ENCODE assay signal across 21 mouse cellular contexts in the genomic region with DNA sequence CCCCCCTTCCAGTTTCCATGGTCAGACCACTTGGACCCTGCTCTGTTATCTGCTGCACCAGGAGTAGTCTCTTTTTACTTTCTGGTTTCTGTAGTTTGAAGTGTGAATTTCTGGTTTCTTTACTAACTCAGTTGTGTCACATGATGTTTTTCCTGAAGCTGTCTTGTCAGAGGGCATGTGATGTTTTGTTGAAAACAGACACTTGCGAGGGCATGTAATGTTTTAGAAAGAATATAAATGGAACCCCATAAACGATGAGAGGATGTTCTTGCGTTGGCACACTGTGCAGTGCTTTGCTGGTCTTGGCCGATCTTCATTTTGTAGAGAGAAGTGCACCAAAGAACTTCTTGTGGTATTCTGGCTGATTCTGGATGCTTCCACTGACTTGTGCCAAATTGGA. TPM values are rescaled to one million over a fixed set of nuclear protein-coding genes. Genes with fewer than 3 reads are reported as not detected.
DNase-seq lines count a peak whose midpoint lies in the region; TF ChIP-seq lines count a peak whose summit lies in the region.
"Had no signal": no experiment of that assay in that cellular context is flagged by ENCODE, and none has a peak within 500 bp of the region (broad histone marks: within the 10 kb centered on the region; RNA-seq: fewer than 3 reads in every experiment).

No protein-coding gene starts in this region.

- TF ChIP-seq CTCF in thymus, adult 2 months (IDR thresholded peaks at IDR 0.05; ENCODE audit: borderline replicate concordance, control insufficient read depth, extremely low read depth, insufficient read depth, low read length, poor library complexity) = no peak

- H3K4me1 ChIP-seq in thymus, adult 2 months (replicated peaks; ENCODE audit: control insufficient read depth, insufficient read depth, low read length) = peaks cover 20% of the 10 kb centered on the region
- H3K4me1 ChIP-seq: embryonic facial prominence, embryonic 15.5 days; forebrain, embryonic 10.5 days; heart, embryonic 10.5 days; hindbrain, embryonic 10.5 days; hindbrain, embryonic 15.5 days had no signal

- no peak overlapping the region for H3K4me3 ChIP-seq in thymus, adult 2 months (ENCODE audit: control insufficient read depth, insufficient read depth, low read length)
- H3K4me3 ChIP-seq: embryonic facial prominence, embryonic 15.5 days; erythroblast, embryonic 14.5 days; forebrain, embryonic 10.5 days; heart, embryonic 10.5 days; hindbrain, embryonic 10.5 days; hindbrain, embryonic 15.5 days had no signal

- H3K27ac ChIP-seq in thymus, adult 2 months (ENCODE audit: control insufficient read depth, insufficient read depth, low read length) = peak overlapping the region; percentile 30; the same call in 1 of the 2 replicates
- H3K27ac ChIP-seq: embryonic facial prominence, embryonic 15.5 days; forebrain, embryonic 10.5 days; heart, embryonic 10.5 days; hindbrain, embryonic 10.5 days; hindbrain, embryonic 15.5 days had no signal

- no peaks in the 10 kb centered on the region; the same call in 1 of the 2 replicates for H3K36me3 ChIP-seq in thymus, adult 2 months (ENCODE audit: control insufficient read depth, insufficient read depth, low read length)
- H3K36me3 ChIP-seq: embryonic facial prominence, embryonic 15.5 days; heart, embryonic 10.5 days; hindbrain, embryonic 15.5 days had no signal

- 88% methylated on average over 4 of the region's 4 CpGs for WGBS in thymus, adult 2 months

- no peaks in the 10 kb centered on the region for H3K27me3 ChIP-seq in thymus, adult 2 months (ENCODE audit: control insufficient read depth, insufficient read depth, low read length)
- H3K27me3 ChIP-seq: embryonic facial prominence, embryonic 15.5 days; hindbrain, embryonic 15.5 days had no signal

- no peak for DNase-seq in thymus, adult 2 months
- DNase-seq in thymus, postnatal 10 days (ENCODE audit: low spot score in 2 of 2) = no peak
- DNase-seq in CD8-positive naive resting alpha-beta T cell, adult 2 months (ENCODE audit: low read depth in 2 of 2, low spot score in 2 of 2) = peak; percentile 40 to 52
- peak; percentile 41 for DNase-seq in induced T-regulatory cell, adult 2 months (ENCODE audit: low read depth)
- DNase-seq in Muller cell, postnatal 12 days (ENCODE audit: inconsistent ontology term) = no peak
- DNase-seq in lung, postnatal 4 days = no peak
- no peak for DNase-seq in frontal cortex, postnatal 14 days (ENCODE audit: low spot score in 2 of 2)
- DNase-seq: adrenal gland, postnatal 25 days; cerebellum, adult 8-10 months; cerebellum, postnatal 14 days; embryo, embryonic 11 days; gastrocnemius, postnatal 36 days; heart, adult 18-20 months; heart, postnatal 10 days; kidney, adult 11 months had no signal

- no peak for TF ChIP-seq POLR2A in thymus, adult 2 months (IDR thresholded peaks at IDR 0.05; ENCODE audit: control insufficient read depth, extremely low read depth, insufficient read depth, low read length, poor library complexity)

RNA-seq across cellular contexts. Expression of a gene that starts 46.8 kb away (rescaled TPM):
- polyA plus RNA-seq in thymus, adult 2 months (2012; rRNA removed) = 31.0 and 34.0 TPM in 2 replicates

Comparison
In these comparisons a context has a peak if more than half of its experiments do, and no peak if none do; other contexts are left out.
1. DNase-seq: peak in CD8-positive naive resting alpha-beta T cell, adult 2 months (2 of 2) and induced T-regulatory cell, adult 2 months (single experiment); none in thymus, adult 2 months (single experiment), thymus, postnatal 10 days (0 of 2), Muller cell, postnatal 12 days (single experiment), lung, postnatal 4 days (0 of 2) and frontal cortex, postnatal 14 days (0 of 2).